Mouse (Mus musculus) forebrain, embryonic 15.5 days (tissue): ENCODE measurements at regions not wholly inside any gene's neighbourhood (a gene's known extent, or its start where the extent isn't known, plus 50 kb on each side); places are given as distances from the start of the nearest gene placed in this dataset.
"Not testable (repeated sequence)": the region's sequence is repeated elsewhere in the genome, so short reads cannot be mapped to it uniquely, and the experiment has no call there.

ENCODE experiments used
- ATAC-seq: fragments of 200-750 bp; cut with Nextera tagmentation; replicated peaks from 2 replicates; pipeline ENCODE4 v1.8.0; 2017; ENCODE audit warnings: mild to moderate bottlenecking, moderate TSS enrichment, moderate library complexity
- H3K27ac ChIP-seq: fragments of 300-500 bp; sonication (generic); replicated peaks from 2 replicates; pipeline ENCODE4 v1.5.1; 2015; ENCODE audit warnings: mild to moderate bottlenecking, inconsistent platforms
- H3K27me3 ChIP-seq: fragments of 300-500 bp; sonication (generic); 2 replicates; pipeline ENCODE4 v1.6.1; 2015; ENCODE audit warnings: inconsistent platforms
- H3K36me3 ChIP-seq: fragments of 300-500 bp; sonication (generic); 2 replicates; pipeline ENCODE4 v1.6.1; 2015; ENCODE audit warnings: mild to moderate bottlenecking, inconsistent platforms
- H3K4me1 ChIP-seq: fragments of 300-500 bp; sonication (generic); 2 replicates; pipeline ENCODE4 v1.6.1; 2015; ENCODE audit warnings: inconsistent platforms
- H3K4me2 ChIP-seq: fragments of 300-500 bp; sonication (generic); replicated peaks from 2 replicates; pipeline ENCODE4 v1.6.1; 2015; ENCODE audit warnings: mild to moderate bottlenecking, inconsistent platforms
- H3K4me3 ChIP-seq: fragments of 300-500 bp; sonication (generic); 2 replicates; pipeline ENCODE4 v1.5.1; 2015; ENCODE audit warnings: mild to moderate bottlenecking, inconsistent platforms
- H3K9ac ChIP-seq: fragments of 300-500 bp; sonication (generic); replicated peaks from 2 replicates; pipeline ENCODE4 v1.6.1; 2015; ENCODE audit warnings: mild to moderate bottlenecking, inconsistent platforms
- H3K9me3 ChIP-seq: fragments of 300-500 bp; sonication (generic); 2 replicates; pipeline ENCODE4 v1.6.1; 2016; ENCODE audit warnings: inconsistent platforms
- WGBS: fragments of 180-500 bp; shearing (Covaris S2); methylation state at CpG from one replicate; pipeline ENCODE4 v1.1.7; 2015; ENCODE audit warnings: mixed read lengths; 5-methylcytosine and 5-hydroxymethylcytosine counted together

- Histone ChIP-seq H3K27me3 (no peaks in the 10 kb centered on the region), H3K4me1 (no peaks in the 10 kb centered on the region), H3K4me2 (no peak overlapping the region), H3K9me3 (no peaks in the 10 kb centered on the region), H3K36me3 (no peaks in the 10 kb centered on the region), H3K27ac (no peak overlapping the region), H3K9ac (no peak overlapping the region), H3K4me3 (no peak overlapping the region)
- 94% methylated on average over 3 of the region's 3 CpGs for WGBS
- ATAC-seq, result no peak
Observed at GRCm38 (mm10) chr8:34284576-34284975, 173.0 kb upstream of the Gm10131 start.

GRCm38 (mm10) chr8:34280433-34280832, 168.9 kb upstream of the Gm10131 start:
- Histone ChIP-seq H3K4me3 (no peak overlapping the region), H3K36me3 (no peaks in the 10 kb centered on the region), H3K9me3 (no peaks in the 10 kb centered on the region), H3K4me2 (no peak overlapping the region), H3K9ac (no peak overlapping the region), H3K27ac (no peak overlapping the region), H3K4me1 (no peaks in the 10 kb centered on the region), H3K27me3 (no peaks in the 10 kb centered on the region)
- ATAC-seq, result no peak
- whole genome bisulfite sequencing, result no CpG with 5 or more reads among the region's 11 CpGs

GRCm38 (mm10) chr8:34275977-34276660, 164.6 kb upstream of the Gm10131 start:
- no peak overlapping the region for H3K4me3 ChIP-seq
- H3K27me3 ChIP-seq, result no peaks in the 10 kb centered on the region
- ATAC-seq, result no peak
- no peaks in the 10 kb centered on the region for H3K9me3 ChIP-seq
- no peak overlapping the region for H3K27ac ChIP-seq
- no peak overlapping the region for H3K9ac ChIP-seq
- 87% methylated on average over 7 of the region's 7 CpGs for WGBS
- no peaks in the 10 kb centered on the region for H3K36me3 ChIP-seq
- no peaks in the 10 kb centered on the region for H3K4me1 ChIP-seq
- H3K4me2 ChIP-seq, result no peak overlapping the region

GRCm38 (mm10) chr8:34274796-34275195, 163.3 kb upstream of the Gm10131 start:
- H3K27ac ChIP-seq, ATAC-seq, H3K4me3 ChIP-seq, H3K9ac ChIP-seq, H3K9me3 ChIP-seq, H3K4me2 ChIP-seq, H3K4me1 ChIP-seq, H3K36me3 ChIP-seq, H3K27me3 ChIP-seq: not testable (repeated sequence)
- WGBS, result 85% methylated on average over 2 of the region's 2 CpGs

- WGBS, result 97% methylated on average over 6 of the region's 6 CpGs
- no peaks in the 10 kb centered on the region for H3K9me3 ChIP-seq
Observed at GRCm38 (mm10) chr8:34274171-34274570, 162.6 kb upstream of the Gm10131 start.

GRCm38 (mm10) chr8:34269848-34270247, 158.3 kb upstream of the Gm10131 start:
- Histone ChIP-seq H3K4me1 (no peaks in the 10 kb centered on the region), H3K9ac (no peak overlapping the region), H3K4me3 (no peak overlapping the region), H3K27me3 (no peaks in the 10 kb centered on the region), H3K36me3 (no peaks in the 10 kb centered on the region), H3K4me2 (no peak overlapping the region), H3K27ac (no peak overlapping the region), H3K9me3 (no peaks in the 10 kb centered on the region)
- 75% methylated on average over 6 of the region's 6 CpGs for WGBS
- no peak for ATAC-seq

More at GRCm38 (mm10) chr8:34274171-34274570, 162.6 kb upstream of the Gm10131 start:
- Histone ChIP-seq H3K4me2 (no peak overlapping the region), H3K27ac (no peak overlapping the region), H3K4me1 (no peaks in the 10 kb centered on the region), H3K4me3 (no peak overlapping the region), H3K36me3 (no peaks in the 10 kb centered on the region), H3K27me3 (no peaks in the 10 kb centered on the region), H3K9ac (no peak overlapping the region)
- no peak for ATAC-seq

- H3K9ac ChIP-seq, result no peak overlapping the region
- no peak for ATAC-seq
- no peak overlapping the region for H3K4me2 ChIP-seq
- no peaks in the 10 kb centered on the region for H3K4me1 ChIP-seq
- no peaks in the 10 kb centered on the region for H3K27me3 ChIP-seq
- no peak overlapping the region for H3K4me3 ChIP-seq
- no peaks in the 10 kb centered on the region for H3K36me3 ChIP-seq
- no peak overlapping the region for H3K27ac ChIP-seq
- H3K9me3 ChIP-seq, result no peaks in the 10 kb centered on the region
- 90% methylated on average over 18 of the region's 18 CpGs for WGBS
Observed at GRCm38 (mm10) chr8:34268806-34269520, 157.4 kb upstream of the Gm10131 start.

GRCm38 (mm10) chr8:34254978-34255377, 143.4 kb upstream of the Gm10131 start:
- Histone ChIP-seq H3K36me3 (no peaks in the 10 kb centered on the region), H3K4me2 (no peak overlapping the region), H3K4me3 (no peak overlapping the region), H3K27me3 (no peaks in the 10 kb centered on the region), H3K4me1 (no peaks in the 10 kb centered on the region), H3K9ac (no peak overlapping the region), H3K27ac (no peak overlapping the region), H3K9me3 (no peaks in the 10 kb centered on the region)
- WGBS, result 84% methylated on average over 2 of the region's 2 CpGs
- no peak for ATAC-seq

GRCm38 (mm10) chr8:34251934-34252333, 140.4 kb upstream of the Gm10131 start:
- Histone ChIP-seq H3K9me3 (no peaks in the 10 kb centered on the region), H3K4me3 (no peak overlapping the region), H3K27me3 (no peaks in the 10 kb centered on the region), H3K4me2 (no peak overlapping the region), H3K9ac (no peak overlapping the region), H3K27ac (no peak overlapping the region), H3K36me3 (no peaks in the 10 kb centered on the region), H3K4me1 (no peaks in the 10 kb centered on the region)
- no peak for ATAC-seq
- 94% methylated on average over 7 of the region's 7 CpGs for WGBS

GRCm38 (mm10) chr8:34239346-34239900, 127.9 kb upstream of the Gm10131 start:
- Histone ChIP-seq H3K4me2 (no peak overlapping the region), H3K9ac (no peak overlapping the region), H3K4me3 (no peak overlapping the region), H3K27ac (no peak overlapping the region), H3K4me1 (no peaks in the 10 kb centered on the region), H3K9me3 (no peaks in the 10 kb centered on the region), H3K36me3 (no peaks in the 10 kb centered on the region), H3K27me3 (no peaks in the 10 kb centered on the region)
- ATAC-seq, result no peak
- 84% methylated on average over 6 of the region's 6 CpGs for WGBS

- Histone ChIP-seq H3K4me3 (no peak overlapping the region), H3K9ac (no peak overlapping the region), H3K27ac (no peak overlapping the region), H3K36me3 (no peaks in the 10 kb centered on the region), H3K4me1 (no peaks in the 10 kb centered on the region), H3K9me3 (no peaks in the 10 kb centered on the region), H3K4me2 (no peak overlapping the region), H3K27me3 (no peaks in the 10 kb centered on the region)
- 56% methylated on average over 4 of the region's 4 CpGs for WGBS
- ATAC-seq, result peak; percentile 51; the same call in 1 of the 2 replicates
Observed at GRCm38 (mm10) chr8:34233705-34234104, 122.2 kb upstream of the Gm10131 start.

GRCm38 (mm10) chr8:34229477-34229876, 117.9 kb upstream of the Gm10131 start:
- Histone ChIP-seq H3K4me1 (peaks cover 11% of the 10 kb centered on the region), H3K4me3 (no peak overlapping the region), H3K27ac (no peak overlapping the region), H3K36me3 (no peaks in the 10 kb centered on the region), H3K27me3 (no peaks in the 10 kb centered on the region), H3K9ac (no peak overlapping the region), H3K9me3 (no peaks in the 10 kb centered on the region), H3K4me2 (no peak overlapping the region)
- WGBS, result 89% methylated on average over 3 of the region's 3 CpGs
- ATAC-seq, result no peak
